Mouse (Mus musculus) liver, embryonic 14.5 days (tissue): Measurements from ENCODE around the gene Rufy4. TPM values are rescaled to one million over a fixed set of nuclear protein-coding genes. Genes with fewer than 3 reads are reported as not detected.

ENCODE experiments used
- ATAC-seq: fragments of 200-750 bp; cut with Nextera tagmentation; 2 replicates; pipeline ENCODE4 v1.8.0; 2017; ENCODE audit warnings: moderate number of reproducible peaks, mild to moderate bottlenecking, moderate library complexity; ENCODE audit not compliant: insufficient read depth
- DNase-seq, 3 experiments: peaks; one replicate each; pipeline ENCODE4 v3.0.0-alpha.2; 2012 to 2013; ENCODE audit warnings: low read depth in 3 of 3, low spot score in 3 of 3
- H3K27ac ChIP-seq: fragments of 300-500 bp; sonication (generic); 2 replicates; pipeline ENCODE4 v1.5.1; 2014; ENCODE audit warnings: moderate library complexity, mild to moderate bottlenecking, control low read depth, inconsistent platforms
- H3K27me3 ChIP-seq: fragments of 300-500 bp; sonication (generic); 2 replicates; pipeline ENCODE4 v1.6.1; 2014; ENCODE audit warnings: mild to moderate bottlenecking, low read length, moderate library complexity; ENCODE audit not compliant: control insufficient read depth, insufficient read depth
- H3K36me3 ChIP-seq: fragments of 300-500 bp; sonication (generic); replicated peaks from 2 replicates; pipeline ENCODE4 v1.6.1; 2014; ENCODE audit warnings: low read depth; ENCODE audit not compliant: control insufficient read depth, insufficient read depth
- H3K4me1 ChIP-seq, 2 experiments: fragments of 200-500 bp in 1 of 2; fragments of 300-500 bp in 1 of 2; sonication (generic) in 1 of 2; replicated peaks; 2 replicates each; pipeline ENCODE4 v1.6.1; 2012 to 2014; ENCODE audit warnings: antibody characterized with exemption in 1 of 2, inconsistent platforms in 1 of 2, low read length in 1 of 2; ENCODE audit not compliant: control insufficient read depth in 2 of 2, insufficient read depth in 2 of 2
- H3K4me2 ChIP-seq: fragments of 300-500 bp; sonication (generic); 2 replicates; pipeline ENCODE4 v1.6.1; 2014; ENCODE audit warnings: low read depth, mild to moderate bottlenecking, control low read depth, moderate library complexity
- H3K4me3 ChIP-seq, 2 experiments: fragments of 200-500 bp in 1 of 2; fragments of 300-500 bp in 1 of 2; sonication (generic) in 1 of 2; 2 replicates each; pipeline ENCODE4 v1.5.1; 2012 to 2014; ENCODE audit warnings: low read depth in 2 of 2, low read length in 2 of 2, mild to moderate bottlenecking in 2 of 2, control low read depth in 1 of 2, inconsistent platforms in 1 of 2, moderate library complexity in 1 of 2; ENCODE audit not compliant: insufficient read depth in 1 of 2
- H3K9ac ChIP-seq: fragments of 300-500 bp; sonication (generic); replicated peaks from 2 replicates; pipeline ENCODE4 v1.6.1; 2014; ENCODE audit warnings: mild to moderate bottlenecking, control low read depth, moderate library complexity
- H3K9me3 ChIP-seq: fragments of 300-500 bp; sonication (generic); 2 replicates; pipeline ENCODE4 v1.6.1; 2016; ENCODE audit warnings: low read length, mixed read lengths; ENCODE audit not compliant: control insufficient read depth
- CTCF ChIP-seq: IDR thresholded peaks from 2 replicates; pipeline ENCODE4 v1.5.1; 2016; ENCODE audit warnings: antibody characterized with exemption, low read depth, control low read depth
- EP300 ChIP-seq: IDR thresholded peaks from 2 replicates; pipeline ENCODE4 v1.6.1; 2016; ENCODE audit warnings: antibody characterized with exemption, low read depth
- WGBS: fragments of 180-500 bp; shearing (Covaris S2); extraction: QIAGEN DNeasy Blood & Tissue Kit; methylation state at CpG from one replicate; pipeline ENCODE4 v1.1.7; 2014; ENCODE audit not compliant: insufficient replicate concordance; 5-methylcytosine and 5-hydroxymethylcytosine counted together
- polyA plus RNA-seq, 2 experiments: library from polyadenylated mRNA; depleted of rRNA in 1 of 2; stranded (reverse) in 1 of 2; unstranded in 1 of 2; fragments of >200 nt; fragmentation: Nextera tagmentation in 1 of 2; extraction: Ambion mirVana in 1 of 2; gene quantifications; 2 replicates each; pipeline versions ENCODE4 v1.2.1 to v1.2.3; 2012 to 2014

Gene Rufy4
- polyA plus RNA-seq, 2 experiments, result 0.04 to 0.09 TPM

GRCm38 (mm10) chr1:74172722-74173121, 47.4 kb downstream of the Rufy4 start:
- 2% methylated on average over 3 of the region's 3 CpGs for WGBS
- Histone ChIP-seq H3K4me1 (peaks cover 0 to 7% of the 10 kb centered on the region in 2 experiments; a peak in 2 of 4 replicates), H3K27ac (no peak overlapping the region), H3K36me3 (no peaks in the 10 kb centered on the region), H3K4me3 (no peak overlapping the region), H3K4me2 (no peak overlapping the region), H3K9me3 (no peaks in the 10 kb centered on the region), H3K27me3 (no peaks in the 10 kb centered on the region), H3K9ac (no peak overlapping the region)
- no peak for DNase-seq
- TF ChIP-seq CTCF, result no peak
- no peak for TF ChIP-seq EP300
- ATAC-seq, result no peak

- 55% methylated on average over 4 of the region's 4 CpGs for WGBS
- H3K27ac ChIP-seq, result no peak overlapping the region
- peaks cover 0 to 3% of the 10 kb centered on the region in 2 experiments; a peak in 1 of 4 replicates for H3K4me1 ChIP-seq
- H3K27me3 ChIP-seq, result no peaks in the 10 kb centered on the region
- H3K9me3 ChIP-seq, result no peaks in the 10 kb centered on the region
- TF ChIP-seq CTCF (no peak), EP300 (no peak)
- no peak overlapping the region for H3K9ac ChIP-seq
- no peak overlapping the region for H3K4me3 ChIP-seq
- no peak for ATAC-seq
- no peaks in the 10 kb centered on the region for H3K36me3 ChIP-seq
- no peak for DNase-seq
- no peak overlapping the region for H3K4me2 ChIP-seq
These were observed 50.4 kb downstream of the Rufy4 start for GRCm38 (mm10) chr1:74175731-74176130.

DNA sequence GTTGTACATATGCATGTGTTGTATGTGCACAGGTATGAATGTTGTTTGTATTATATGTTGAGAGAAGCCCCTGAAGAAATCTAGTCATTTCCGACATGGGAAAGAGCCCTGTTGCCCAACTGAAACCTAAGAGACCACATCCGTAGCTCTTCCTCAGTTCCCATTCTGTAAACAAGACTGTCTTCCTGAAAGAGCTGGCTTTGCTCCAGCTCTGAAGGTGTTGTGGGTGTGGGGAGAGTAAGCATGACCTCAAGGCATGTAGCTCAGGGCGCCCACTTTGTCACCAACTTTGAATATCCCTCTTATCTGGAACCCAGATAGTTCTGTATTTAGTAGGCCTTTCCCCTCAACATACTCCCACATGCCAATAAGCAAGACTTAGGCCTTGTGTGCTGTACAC, 53.3 kb downstream of the Rufy4 start:
- Histone ChIP-seq H3K27ac (no peak overlapping the region), H3K9me3 (no peaks in the 10 kb centered on the region), H3K4me3 (no peak overlapping the region), H3K4me1 (no peaks in the 10 kb centered on the region; a peak in 1 of 4 replicates), H3K36me3 (no peaks in the 10 kb centered on the region), H3K4me2 (no peak overlapping the region), H3K27me3 (no peaks in the 10 kb centered on the region), H3K9ac (no peak overlapping the region)
- ATAC-seq, result no peak
- TF ChIP-seq CTCF (no peak), EP300 (no peak)
- 37% methylated on average over 3 of the region's 3 CpGs for WGBS
- DNase-seq, result no peak

GRCm38 (mm10) chr1:74179624-74180408, 54.5 kb downstream of the Rufy4 start:
- H3K27ac ChIP-seq, result no peak overlapping the region
- H3K9me3 ChIP-seq, result no peaks in the 10 kb centered on the region
- no peak overlapping the region for H3K4me2 ChIP-seq
- H3K4me3 ChIP-seq, result no peak overlapping the region
- ATAC-seq (no peak), DNase-seq (no peak)
- H3K27me3 ChIP-seq, result no peaks in the 10 kb centered on the region
- WGBS, result 49% methylated on average over 9 of the region's 9 CpGs
- H3K36me3 ChIP-seq, result no peaks in the 10 kb centered on the region
- H3K9ac ChIP-seq, result no peak overlapping the region
- TF ChIP-seq EP300 (no peak), CTCF (no peak)
- no peaks in the 10 kb centered on the region; a peak in 1 of 4 replicates for H3K4me1 ChIP-seq

- Histone ChIP-seq H3K36me3 (no peaks in the 10 kb centered on the region), H3K4me3 (no peak overlapping the region), H3K27me3 (no peaks in the 10 kb centered on the region), H3K4me1 (no peaks in the 10 kb centered on the region; a peak in 1 of 4 replicates), H3K4me2 (no peak overlapping the region), H3K9ac (no peak overlapping the region), H3K9me3 (no peaks in the 10 kb centered on the region), H3K27ac (no peak overlapping the region)
- no peak for DNase-seq
- ATAC-seq, result no peak
- TF ChIP-seq CTCF, result no peak
- no peak for TF ChIP-seq EP300
- 53% methylated on average over 2 of the region's 2 CpGs for WGBS
These were observed 56.1 kb downstream of the Rufy4 start for GRCm38 (mm10) chr1:74181462-74181861.
